In genomic region chr6:56818436-56819123, GRCm38 (mm10) we compare ENCODE assay signal across 19 mouse cellular contexts. TPM values are rescaled to one million over a fixed set of nuclear protein-coding genes. Genes with fewer than 3 reads are reported as not detected.
DNase-seq lines count a peak whose midpoint lies in the region; ATAC-seq lines count a peak whose summit lies in the region.
"Had no signal": no experiment of that assay in that cellular context is flagged by ENCODE, and none has a peak within 500 bp of the region (broad histone marks: within the 10 kb centered on the region; RNA-seq: fewer than 3 reads in every experiment).

No protein-coding gene starts in this region.

- intact Hi-C loops in left cerebral cortex, postnatal 4 days (cut with DNase I), result no loop called here

- ATAC-seq in intestine, embryonic 14.5 days (replicated peaks; ENCODE audit: low FRiP score, low TSS enrichment, low read depth), result no peak
- ATAC-seq in intestine, embryonic 16.5 days, result no peak
- no peak for ATAC-seq in midbrain, embryonic 11.5 days (ENCODE audit: low FRiP score)
- no peak for ATAC-seq in midbrain, embryonic 13.5 days
- ATAC-seq in heart, embryonic 12.5 days (ENCODE audit: insufficient number of reproducible peaks, low FRiP score), result no peak
- ATAC-seq: forebrain, embryonic 15.5 days; hindbrain, embryonic 16.5 days had no signal

- DNase-seq in intestine, embryonic 14.5 days (ENCODE audit: low spot score), result peak; percentile 18
- peak; percentile 21 for DNase-seq in midbrain, embryonic 11.5 days (ENCODE audit: low spot score, missing footprints)
- peak; percentile 79 for DNase-seq in lung, postnatal 10 days
- peak; percentile 54 to 74 for DNase-seq in lung, postnatal 4 days
- DNase-seq in left cerebral cortex, postnatal 4 days, result no peak
- DNase-seq: adrenal gland, postnatal 14 days; cerebellum, adult 2 months; cerebellum, postnatal 14 days; embryo, embryonic 11 days; gastrocnemius, postnatal 10 days; heart, postnatal 10 days; heart, postnatal 4 days had no signal

- 81% methylated on average over 5 of the region's 5 CpGs for WGBS in intestine, embryonic 14.5 days
- 74% methylated on average over 5 of the region's 5 CpGs for WGBS in intestine, embryonic 16.5 days
- 75% methylated on average over 5 of the region's 5 CpGs for WGBS in midbrain, embryonic 11.5 days
- WGBS in midbrain, embryonic 13.5 days, result 79% methylated on average over 5 of the region's 5 CpGs
- WGBS in heart, embryonic 12.5 days, result 62% methylated on average over 5 of the region's 5 CpGs

- H3K9ac ChIP-seq in intestine, embryonic 14.5 days (ENCODE audit: low read length), result no peak overlapping the region
- no peak overlapping the region for H3K9ac ChIP-seq in intestine, embryonic 16.5 days (ENCODE audit: low read depth, low read length)
- H3K9ac ChIP-seq in midbrain, embryonic 11.5 days (ENCODE audit: low read length), result no peak overlapping the region
- H3K9ac ChIP-seq in midbrain, embryonic 13.5 days (replicated peaks), result no peak overlapping the region
- H3K9ac ChIP-seq in heart, embryonic 12.5 days, result no peak overlapping the region
- H3K9ac ChIP-seq: embryonic facial prominence, embryonic 15.5 days; forebrain, embryonic 15.5 days; hindbrain, embryonic 12.5 days had no signal

- H3K27ac ChIP-seq in intestine, embryonic 14.5 days (ENCODE audit: low read depth), result no peak overlapping the region
- no peak overlapping the region for H3K27ac ChIP-seq in intestine, embryonic 16.5 days (ENCODE audit: low read length)
- H3K27ac ChIP-seq in midbrain, embryonic 11.5 days (ENCODE audit: low read depth, low read length), result no peak overlapping the region
- H3K27ac ChIP-seq in midbrain, embryonic 13.5 days, result no peak overlapping the region
- no peak overlapping the region for H3K27ac ChIP-seq in heart, embryonic 12.5 days (ENCODE audit: poor library complexity, severe bottlenecking)
- H3K27ac ChIP-seq: embryonic facial prominence, embryonic 15.5 days; forebrain, embryonic 15.5 days; hindbrain, embryonic 12.5 days had no signal

- no peaks in the 10 kb centered on the region for H3K27me3 ChIP-seq in intestine, embryonic 14.5 days (replicated peaks; ENCODE audit: control insufficient read depth, insufficient read depth, low read length)
- no peaks in the 10 kb centered on the region for H3K27me3 ChIP-seq in intestine, embryonic 16.5 days (replicated peaks; ENCODE audit: control insufficient read depth, insufficient read depth, low read length)
- no peaks in the 10 kb centered on the region for H3K27me3 ChIP-seq in midbrain, embryonic 11.5 days (ENCODE audit: control insufficient read depth, insufficient read depth, low read length)
- no peaks in the 10 kb centered on the region for H3K27me3 ChIP-seq in midbrain, embryonic 13.5 days
- no peaks in the 10 kb centered on the region for H3K27me3 ChIP-seq in heart, embryonic 12.5 days (replicated peaks)
- H3K27me3 ChIP-seq: embryonic facial prominence, embryonic 15.5 days; forebrain, embryonic 15.5 days; hindbrain, embryonic 12.5 days had no signal

- no peak overlapping the region for H3K4me3 ChIP-seq in intestine, embryonic 14.5 days (ENCODE audit: low read depth, low read length)
- H3K4me3 ChIP-seq in intestine, embryonic 16.5 days (ENCODE audit: low read length), result no peak overlapping the region
- no peak overlapping the region for H3K4me3 ChIP-seq in midbrain, embryonic 11.5 days (ENCODE audit: low read depth, low read length)
- no peak overlapping the region for H3K4me3 ChIP-seq in midbrain, embryonic 13.5 days (replicated peaks)
- no peak overlapping the region for H3K4me3 ChIP-seq in heart, embryonic 12.5 days
- H3K4me3 ChIP-seq: embryonic facial prominence, embryonic 15.5 days; forebrain, embryonic 15.5 days; hindbrain, embryonic 12.5 days had no signal

- no peaks in the 10 kb centered on the region for H3K36me3 ChIP-seq in intestine, embryonic 14.5 days (ENCODE audit: control insufficient read depth, insufficient read depth, low read length)
- H3K36me3 ChIP-seq in intestine, embryonic 16.5 days (ENCODE audit: control insufficient read depth, insufficient read depth, low read length), result no peaks in the 10 kb centered on the region
- H3K36me3 ChIP-seq in midbrain, embryonic 11.5 days (ENCODE audit: control insufficient read depth, insufficient read depth, low read length), result no peaks in the 10 kb centered on the region
- no peaks in the 10 kb centered on the region for H3K36me3 ChIP-seq in midbrain, embryonic 13.5 days
- H3K36me3 ChIP-seq in heart, embryonic 12.5 days, result no peaks in the 10 kb centered on the region
- H3K36me3 ChIP-seq: embryonic facial prominence, embryonic 15.5 days; forebrain, embryonic 15.5 days; hindbrain, embryonic 12.5 days had no signal

- no peaks in the 10 kb centered on the region for H3K9me3 ChIP-seq in intestine, embryonic 14.5 days (ENCODE audit: control insufficient read depth, low read length)
- H3K9me3 ChIP-seq in intestine, embryonic 16.5 days (ENCODE audit: control insufficient read depth, low read length), result no peaks in the 10 kb centered on the region
- no peaks in the 10 kb centered on the region for H3K9me3 ChIP-seq in midbrain, embryonic 11.5 days (ENCODE audit: control insufficient read depth, low read length)
- no peaks in the 10 kb centered on the region for H3K9me3 ChIP-seq in midbrain, embryonic 13.5 days
- H3K9me3 ChIP-seq in heart, embryonic 12.5 days (replicated peaks), result no peaks in the 10 kb centered on the region
- H3K9me3 ChIP-seq: embryonic facial prominence, embryonic 15.5 days; forebrain, embryonic 15.5 days; hindbrain, embryonic 12.5 days had no signal

- no peaks in the 10 kb centered on the region for H3K4me1 ChIP-seq in intestine, embryonic 14.5 days (replicated peaks; ENCODE audit: control insufficient read depth, insufficient read depth, low read length)
- no peaks in the 10 kb centered on the region for H3K4me1 ChIP-seq in intestine, embryonic 16.5 days (ENCODE audit: control insufficient read depth, insufficient read depth, low read length)
- no peaks in the 10 kb centered on the region for H3K4me1 ChIP-seq in midbrain, embryonic 11.5 days (ENCODE audit: control insufficient read depth, insufficient read depth, low read length)
- H3K4me1 ChIP-seq in midbrain, embryonic 13.5 days (replicated peaks), result 0 out of 2 replicates have a peak, but pooled peaks cover under 1% of the 10 kb centered on the region
- H3K4me1 ChIP-seq in heart, embryonic 12.5 days (replicated peaks), result no peaks in the 10 kb centered on the region
- H3K4me1 ChIP-seq: embryonic facial prominence, embryonic 15.5 days; forebrain, embryonic 15.5 days; hindbrain, embryonic 12.5 days had no signal

- no peak overlapping the region for H3K4me2 ChIP-seq in intestine, embryonic 14.5 days (ENCODE audit: low read length)
- H3K4me2 ChIP-seq in intestine, embryonic 16.5 days (ENCODE audit: low read depth, low read length), result no peak overlapping the region
- H3K4me2 ChIP-seq in midbrain, embryonic 11.5 days, result no peak overlapping the region
- no peak overlapping the region for H3K4me2 ChIP-seq in midbrain, embryonic 13.5 days (replicated peaks)
- H3K4me2 ChIP-seq in heart, embryonic 12.5 days, result no peak overlapping the region
- H3K4me2 ChIP-seq: embryonic facial prominence, embryonic 15.5 days; forebrain, embryonic 15.5 days; hindbrain, embryonic 12.5 days had no signal

RNA-seq across cellular contexts. Expression of gene Fkbp9, which starts 13.3 kb away (rescaled TPM):
- 111 and 113 TPM in 2 replicates for polyA plus RNA-seq in intestine, embryonic 14.5 days (2014; fragmentation: Nextera tagmentation; extraction: Ambion mirVana)
- 88.1 and 89.0 TPM in 2 replicates for polyA plus RNA-seq in intestine, embryonic 16.5 days (2015; fragmentation: Nextera tagmentation; extraction: Ambion mirVana)
- polyA plus RNA-seq in midbrain, embryonic 11.5 days (2014; fragmentation: Nextera tagmentation; extraction: Ambion mirVana), result 55.3 and 57.4 TPM in 2 replicates
- polyA plus RNA-seq in midbrain, embryonic 13.5 days (2015; fragmentation: Nextera tagmentation; extraction: Ambion mirVana), result 23.3 and 29.2 TPM in 2 replicates
- total RNA-seq in left cerebral cortex, postnatal 4 days (2021), result 10 to 100 TPM; 33.7 to 34.0 TPM
- polyA plus RNA-seq in heart, embryonic 12.5 days (2016; fragmentation: Nextera tagmentation; extraction: Ambion mirVana), result 151 and 154 TPM in 2 replicates

RNA-seq across cellular contexts. Expression of gene Kbtbd2, which starts 21.0 kb away (rescaled TPM):
- 24.5 and 30.4 TPM in 2 replicates for polyA plus RNA-seq in intestine, embryonic 14.5 days (2014; fragmentation: Nextera tagmentation; extraction: Ambion mirVana)
- polyA plus RNA-seq in intestine, embryonic 16.5 days (2015; fragmentation: Nextera tagmentation; extraction: Ambion mirVana), result 17.1 and 19.3 TPM in 2 replicates
- 29.6 and 36.1 TPM in 2 replicates for polyA plus RNA-seq in midbrain, embryonic 11.5 days (2014; fragmentation: Nextera tagmentation; extraction: Ambion mirVana)
- polyA plus RNA-seq in midbrain, embryonic 13.5 days (2015; fragmentation: Nextera tagmentation; extraction: Ambion mirVana), result 33.7 and 37.0 TPM in 2 replicates
- total RNA-seq in left cerebral cortex, postnatal 4 days (2021), result 10 to 100 TPM; 46.5 to 51.0 TPM
- 37.0 and 40.2 TPM in 2 replicates for polyA plus RNA-seq in heart, embryonic 12.5 days (2016; fragmentation: Nextera tagmentation; extraction: Ambion mirVana)
